Mouse (Mus musculus): Measurements from ENCODE around the gene Calr3. TPM values are rescaled to one million over a fixed set of nuclear protein-coding genes. Genes with fewer than 3 reads are reported as not detected.

The Calr3 gene
- total and polyA plus RNA-seq, 3 experiments, result 5.7 to 25.1 (median 20.3) TPM

DNA sequence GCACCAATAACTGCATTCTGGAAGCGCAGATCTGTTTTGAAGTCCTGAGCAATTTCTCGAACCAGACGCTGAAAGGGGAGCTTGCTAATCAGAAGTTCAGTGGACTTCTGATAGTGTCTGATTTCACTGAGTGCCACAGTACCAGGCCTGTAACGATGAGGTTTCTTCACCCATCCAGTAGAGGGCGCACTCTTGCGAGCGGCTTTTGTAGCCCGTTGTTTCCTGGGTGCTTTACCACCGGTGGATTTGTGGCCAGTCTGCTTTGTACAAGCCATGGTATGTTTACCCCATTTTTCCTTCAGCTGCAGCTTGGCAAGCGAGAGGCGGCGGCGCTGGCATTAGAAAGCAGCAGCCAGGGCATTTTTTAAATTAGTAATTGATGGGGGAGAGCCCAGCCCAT lies 14.0 kb downstream of the Calr3 start:
- intact Hi-C loops (cut with DNase I), result no loop called here
- no peak for TF ChIP-seq EP300 (IDR thresholded peaks at IDR 0.05; ENCODE audit: insufficient read depth, low read depth, low read length)
- peak; percentile 76 for TF ChIP-seq CTCF (IDR thresholded peaks at IDR 0.05)
- TF ChIP-seq POLR2A (IDR thresholded peaks at IDR 0.05; ENCODE audit: insufficient read depth, low read depth, low read length), result no peak
- 50% methylated on average over 13 of the region's 13 CpGs for WGBS
- no peak for DNase-seq
- Histone ChIP-seq H3K4me3 (no peak overlapping the region), H3K79me2 (replicated peaks; ENCODE audit: control insufficient read depth, insufficient read depth, low read length) (no peaks in the 10 kb centered on the region), H3K4me1 (ENCODE audit: control insufficient read depth, insufficient read depth, low read length) (peaks cover 2% of the 10 kb centered on the region; the same call in 1 of the 2 replicates), H3K27ac (no peak overlapping the region), H3K36me3 (ENCODE audit: control insufficient read depth, insufficient read depth, low read length) (no peaks in the 10 kb centered on the region), H3K9ac (ENCODE audit: low read depth, low read length) (no peak overlapping the region), H3K27me3 (ENCODE audit: control insufficient read depth, insufficient read depth, low read length) (no peaks in the 10 kb centered on the region)

GRCm38 (mm10) chr8:72422926-72423325 lies 20.7 kb downstream of the Calr3 start:
- Histone ChIP-seq H3K4me1 (ENCODE audit: control insufficient read depth, insufficient read depth, low read length) (peaks cover 11% of the 10 kb centered on the region), H3K36me3 (ENCODE audit: control insufficient read depth, insufficient read depth, low read length) (peaks cover 3% of the 10 kb centered on the region; the same call in 1 of the 2 replicates), H3K79me2 (replicated peaks; ENCODE audit: control insufficient read depth, insufficient read depth, low read length) (peaks cover 5% of the 10 kb centered on the region), H3K4me3 (no peak overlapping the region), H3K27me3 (ENCODE audit: control insufficient read depth, insufficient read depth, low read length) (no peaks in the 10 kb centered on the region), H3K27ac (no peak overlapping the region), H3K9ac (ENCODE audit: low read depth, low read length) (no peak overlapping the region)
- WGBS, result 51% methylated on average over 1 of the region's 1 CpGs
- DNase-seq, result no peak
- intact Hi-C loops (cut with DNase I), result loop anchor here (5.0 kb wide), 2 partner anchors 69 to 124 kb away; partner anchors contain the start of genes Med26 and Slc35e1
- TF ChIP-seq CTCF (IDR thresholded peaks at IDR 0.05) (peak; percentile 56), EP300 (IDR thresholded peaks at IDR 0.05; ENCODE audit: insufficient read depth, low read depth, low read length) (no peak)

GRCm38 (mm10) chr8:72421362-72422335 lies 22.0 kb downstream of the Calr3 start, which contains the start of gene Eps15l1:
Gene Eps15l1 (minus strand): TSS chr8:72421460.
- Histone ChIP-seq H3K4me3 (peak within 1 kb of the TSS; percentile 97), H3K79me2 (replicated peaks; ENCODE audit: control insufficient read depth, insufficient read depth, low read length) (peaks cover 5% of the 10 kb centered on the region), H3K27ac (peak within 1 kb of the TSS; percentile 96), H3K36me3 (ENCODE audit: control insufficient read depth, insufficient read depth, low read length) (peaks cover 3% of the 10 kb centered on the region; the same call in 1 of the 2 replicates), H3K9ac (ENCODE audit: low read depth, low read length) (peak within 1 kb of the TSS; percentile 85), H3K27me3 (ENCODE audit: control insufficient read depth, insufficient read depth, low read length) (no peaks in the 10 kb centered on the region), H3K4me1 (ENCODE audit: control insufficient read depth, insufficient read depth, low read length) (peaks cover 21% of the 10 kb centered on the region)
- peak; percentile 98 to 100 for DNase-seq
- peak; percentile 93 for TF ChIP-seq EP300 (IDR thresholded peaks at IDR 0.05; ENCODE audit: insufficient read depth, low read depth, low read length)
- no peak for TF ChIP-seq CTCF (IDR thresholded peaks at IDR 0.05)
- TF ChIP-seq POLR2A (IDR thresholded peaks at IDR 0.05; ENCODE audit: insufficient read depth, low read depth, low read length), result peak; percentile 86
- intact Hi-C loops (cut with DNase I), result loop anchor here (2.0 to 5.0 kb wide), 3 partner anchors 23 to 126 kb away; partner anchors contain the start of genes Med26 and Slc35e1
- 1% methylated on average over 48 of the region's 48 CpGs for WGBS

DNA sequence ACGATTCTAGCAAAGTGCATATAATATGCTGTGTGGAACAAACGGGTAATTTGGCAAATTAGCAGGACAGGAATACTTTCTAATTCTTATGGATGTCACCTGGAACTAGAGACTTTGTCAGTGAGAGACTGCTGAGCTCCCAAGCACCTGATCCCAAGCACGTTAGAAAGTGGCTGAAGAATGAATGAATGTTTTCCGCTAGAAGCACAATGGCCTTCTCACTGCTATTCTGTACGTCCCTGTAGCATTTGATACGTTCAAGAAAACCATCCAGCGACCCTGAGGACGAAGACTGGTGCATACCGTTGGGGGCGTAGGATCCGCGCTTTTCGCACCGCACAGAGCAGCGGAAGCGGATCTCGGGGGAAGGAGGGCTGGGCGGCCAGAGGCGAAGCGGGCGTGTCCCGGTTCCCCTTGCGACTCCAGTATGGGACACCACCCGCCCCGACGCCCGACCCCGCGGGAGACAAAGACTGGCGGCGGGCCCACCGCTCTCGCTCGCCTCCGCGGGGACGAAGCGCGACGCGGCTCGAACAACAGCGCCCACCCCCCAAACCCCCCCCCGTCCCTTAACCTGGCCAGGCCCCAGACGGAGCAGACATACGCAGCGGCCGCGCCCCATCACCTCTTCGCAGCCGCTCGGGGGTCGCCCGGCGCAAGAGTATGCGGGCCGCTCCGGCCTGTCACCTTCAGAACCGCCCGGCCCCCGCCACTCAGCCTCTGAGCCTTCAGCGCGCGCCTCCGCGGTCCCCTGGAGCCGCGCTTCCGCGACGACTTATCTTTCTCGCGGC lies 22.9 kb downstream of the Calr3 start:
- Histone ChIP-seq H3K4me1 (ENCODE audit: control insufficient read depth, insufficient read depth, low read length) (peaks cover 28% of the 10 kb centered on the region), H3K4me3 (peak overlapping the region; percentile 97), H3K27me3 (ENCODE audit: control insufficient read depth, insufficient read depth, low read length) (no peaks in the 10 kb centered on the region), H3K9ac (ENCODE audit: low read depth, low read length) (peak overlapping the region; percentile 85), H3K36me3 (ENCODE audit: control insufficient read depth, insufficient read depth, low read length) (peaks cover 3% of the 10 kb centered on the region; the same call in 1 of the 2 replicates), H3K79me2 (replicated peaks; ENCODE audit: control insufficient read depth, insufficient read depth, low read length) (peaks cover 5% of the 10 kb centered on the region), H3K27ac (peak overlapping the region; percentile 96)
- intact Hi-C loops (cut with DNase I), result loop anchor here (2.0 to 5.0 kb wide), 3 partner anchors 24 to 127 kb away; partner anchors contain the start of genes Med26 and Slc35e1
- DNase-seq, result peak; percentile 58 to 65
- 1% methylated on average over 66 of the region's 73 CpGs for WGBS
- TF ChIP-seq CTCF (IDR thresholded peaks at IDR 0.05) (no peak), EP300 (IDR thresholded peaks at IDR 0.05; ENCODE audit: insufficient read depth, low read depth, low read length) (no peak), POLR2A (IDR thresholded peaks at IDR 0.05; ENCODE audit: insufficient read depth, low read depth, low read length) (no peak)

- intact Hi-C loops (cut with DNase I), result no loop called here
- no peak overlapping the region for H3K4me3 ChIP-seq
- H3K27me3 ChIP-seq (ENCODE audit: control insufficient read depth, insufficient read depth, low read length), result no peaks in the 10 kb centered on the region
- no peak for DNase-seq
- H3K4me1 ChIP-seq (ENCODE audit: control insufficient read depth, insufficient read depth, low read length), result peaks cover 38% of the 10 kb centered on the region
- TF ChIP-seq EP300 (IDR thresholded peaks at IDR 0.05; ENCODE audit: insufficient read depth, low read depth, low read length) (no peak), CTCF (IDR thresholded peaks at IDR 0.05) (no peak), POLR2A (IDR thresholded peaks at IDR 0.05; ENCODE audit: insufficient read depth, low read depth, low read length) (no peak)
- H3K36me3 ChIP-seq (ENCODE audit: control insufficient read depth, insufficient read depth, low read length), result peaks cover 3% of the 10 kb centered on the region; the same call in 1 of the 2 replicates
- WGBS, result 84% methylated on average over 4 of the region's 4 CpGs
- H3K79me2 ChIP-seq (replicated peaks; ENCODE audit: control insufficient read depth, insufficient read depth, low read length), result peaks cover 9% of the 10 kb centered on the region
- H3K9ac ChIP-seq (ENCODE audit: low read depth, low read length), result no peak overlapping the region
- no peak overlapping the region for H3K27ac ChIP-seq
These were observed 25.6 kb downstream of the Calr3 start for GRCm38 (mm10) chr8:72418073-72418472.
